Mouse (Mus musculus): ENCODE measurements around the gene Armc6. TPM values are rescaled to one million over a fixed set of nuclear protein-coding genes. Genes with fewer than 3 reads are reported as not detected.

Armc6 gene
- polyA plus RNA-seq, 1 experiment from 2014 or later: 16.4 TPM

DNA sequence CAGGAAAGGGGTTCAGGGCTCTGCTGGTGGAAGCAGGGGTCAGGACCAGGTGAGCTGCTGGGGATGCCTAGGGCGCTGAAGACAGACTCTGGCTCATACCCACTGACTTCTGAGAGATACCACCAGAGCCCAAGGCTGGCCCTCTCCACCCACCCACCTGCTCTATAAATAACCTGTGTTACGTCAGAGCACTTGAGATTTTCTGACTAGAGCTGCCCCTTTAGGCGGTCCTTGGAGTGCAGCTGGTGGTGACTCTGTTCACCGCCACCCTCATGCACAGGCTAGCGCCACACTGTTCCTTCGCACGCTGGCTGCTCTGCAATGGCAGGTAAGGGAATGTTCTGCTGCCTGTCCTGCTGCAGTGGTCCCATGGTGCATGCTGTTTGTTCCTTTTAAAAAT, 60.2 kb downstream of the Armc6 start:
- ChIA-PET POLR2A (no interaction called here), CTCF (interaction anchor here (1.6 kb wide), 1 partner anchor 25 kb away, joined by 5 read pairs; no protein-coding TSS in a partner anchor)
- in situ Hi-C loops (cut with MboI; ENCODE audit: low pct_unique_long_range_greater_than_20kb): loop anchor here (25.0 kb wide), 1 partner anchor 262 kb away; the partner anchor contains the start of genes Ndufa13, Tssk6 and Yjefn3
- TF ChIP-seq CTCF (IDR thresholded peaks at IDR 0.05): no peak
- DNase-seq (ENCODE audit: low read depth, low spot score) (no peak), ATAC-seq (no peak)
- H3K27me3 ChIP-seq: no peaks in the 10 kb centered on the region

GRCm38 (mm10) chr8:70173320-70173719, 60.9 kb downstream of the Armc6 start:
- in situ Hi-C loops (cut with MboI; ENCODE audit: low pct_unique_long_range_greater_than_20kb): loop anchor here (25.0 kb wide), 1 partner anchor 261 kb away; the partner anchor contains the start of genes Ndufa13, Tssk6 and Yjefn3
- CTCF ChIA-PET: interaction anchor here (1.6 kb wide), 1 partner anchor 26 kb away, joined by 5 read pairs; no protein-coding TSS in a partner anchor
- DNase-seq (ENCODE audit: low read depth, low spot score): no peak
- no peak for TF ChIP-seq CTCF (IDR thresholded peaks at IDR 0.05)
- POLR2A ChIA-PET: interaction anchor here (0.6 to 0.7 kb wide), 4 partner anchors 54 to 294 kb away, joined by 3 to 5 read pairs (median 4); no protein-coding TSS in a partner anchor
- H3K27me3 ChIP-seq: no peaks in the 10 kb centered on the region
- ATAC-seq: no peak

DNA sequence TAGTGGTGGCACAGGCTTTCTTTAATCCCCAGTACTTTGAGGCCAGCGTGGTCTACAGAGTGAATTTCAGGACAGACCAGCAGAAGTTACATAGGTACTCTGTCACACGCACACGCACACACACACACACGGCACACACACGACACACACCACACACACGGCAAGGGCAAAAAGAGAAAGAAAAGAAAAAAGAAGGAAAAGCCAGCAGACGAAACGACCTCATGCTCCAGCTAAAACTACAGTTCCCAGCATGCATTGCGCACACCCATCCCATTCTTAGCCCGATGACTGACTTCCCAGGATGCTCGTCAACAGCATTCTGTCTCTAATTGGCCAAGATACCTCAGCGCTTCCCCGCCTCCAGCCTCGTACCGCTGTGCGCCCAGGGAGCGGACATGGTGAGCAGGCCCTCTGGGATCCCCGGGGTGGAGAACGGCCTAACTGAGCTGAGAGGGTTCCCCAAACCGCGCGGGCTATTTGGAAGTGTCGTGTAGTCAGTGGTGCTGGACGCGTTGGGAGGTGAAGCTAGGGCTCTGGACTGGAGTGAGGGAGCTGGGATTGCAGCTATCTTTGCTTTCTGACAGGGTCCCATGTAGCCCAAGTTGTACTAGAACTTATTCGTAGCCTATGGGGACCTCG, 62.1 kb downstream of the Armc6 start, which contains the start of gene Tmem161a:
Tmem161a (plus strand) TSS at position 314 of the 639 bp plus-strand sequence.
- ChIA-PET POLR2A (interaction anchor here (0.5 to 1.8 kb wide), 3 partner anchors 9 to 274 kb away, joined by 3 to 5 read pairs (median 4); no protein-coding TSS in a partner anchor), CTCF (interaction anchor here (1.3 to 1.4 kb wide), 3 partner anchors 14 to 28 kb away, joined by 3 to 4 read pairs (median 3); no protein-coding TSS in a partner anchor)
- peak; percentile 71 for DNase-seq (ENCODE audit: low read depth, low spot score)
- ATAC-seq: peak; percentile 95
- no peaks in the 10 kb centered on the region for H3K27me3 ChIP-seq
- no peak for TF ChIP-seq CTCF (IDR thresholded peaks at IDR 0.05)
- in situ Hi-C loops (cut with MboI; ENCODE audit: low pct_unique_long_range_greater_than_20kb): loop anchor here (25.0 kb wide), 1 partner anchor 260 kb away; the partner anchor contains the start of genes Ndufa13, Tssk6 and Yjefn3

DNA sequence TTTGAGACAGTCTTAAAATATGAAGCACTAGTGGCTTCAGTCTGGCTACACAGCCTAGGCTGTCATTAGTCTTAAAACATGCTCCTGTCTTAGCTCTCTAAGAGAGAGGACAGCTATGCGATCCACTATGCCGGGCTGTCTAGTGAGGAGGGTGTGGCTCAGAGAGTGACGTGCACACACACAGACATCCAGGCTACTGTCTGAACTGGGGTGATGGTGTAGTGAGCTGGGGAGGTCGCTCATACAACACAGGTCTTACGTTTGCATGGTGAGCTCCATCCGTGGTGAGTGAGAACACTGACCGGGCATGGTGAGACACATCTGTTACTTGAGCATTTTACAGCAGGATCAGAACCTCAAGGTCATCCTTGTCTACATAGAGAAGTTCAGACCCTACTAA, 63.0 kb downstream of the Armc6 start:
- CTCF ChIA-PET: interaction anchor here (0.8 to 1.4 kb wide), 3 partner anchors 11 to 29 kb away, joined by 3 to 4 read pairs (median 3); no protein-coding TSS in a partner anchor
- ATAC-seq (no peak), DNase-seq (ENCODE audit: low read depth, low spot score) (no peak)
- H3K27me3 ChIP-seq: no peaks in the 10 kb centered on the region
- TF ChIP-seq CTCF (IDR thresholded peaks at IDR 0.05): no peak
- POLR2A ChIA-PET: interaction anchor here (1.4 to 1.8 kb wide), 2 partner anchors 10 to 12 kb away, joined by 4 to 5 read pairs; no protein-coding TSS in a partner anchor
- in situ Hi-C loops (cut with MboI; ENCODE audit: low pct_unique_long_range_greater_than_20kb): loop anchor here (25.0 kb wide), 1 partner anchor 259 kb away; the partner anchor contains the start of genes Ndufa13, Tssk6 and Yjefn3

DNA sequence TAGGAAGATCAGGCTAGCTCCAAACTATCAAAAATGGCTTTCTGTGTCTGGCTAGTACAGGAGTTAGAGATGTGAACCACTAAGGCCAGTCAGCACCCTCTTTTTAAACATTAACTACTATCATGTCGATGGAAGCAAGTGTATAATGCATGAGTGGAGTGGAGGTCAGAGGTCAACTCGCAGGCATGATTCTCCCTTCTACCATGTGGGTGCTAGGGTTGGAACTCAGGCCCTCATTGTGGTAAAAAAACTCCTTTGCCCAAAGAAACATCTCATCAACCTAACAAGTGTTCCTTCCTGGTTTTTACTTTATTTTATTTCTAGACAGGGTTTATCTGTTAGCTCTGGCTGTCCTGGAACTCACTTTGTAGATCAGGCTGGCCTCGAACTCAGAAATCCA, 63.5 kb downstream of the Armc6 start:
- DNase-seq (ENCODE audit: low read depth, low spot score): no peak
- ChIA-PET CTCF (interaction anchor here (0.8 to 1.3 kb wide), 2 partner anchors 11 to 13 kb away, joined by 3 read pairs; no protein-coding TSS in a partner anchor), POLR2A (interaction anchor here (1.4 kb wide), 1 partner anchor 12 kb away, joined by 4 read pairs; no protein-coding TSS in a partner anchor)
- no peak for TF ChIP-seq CTCF (IDR thresholded peaks at IDR 0.05)
- no peak for ATAC-seq
- H3K27me3 ChIP-seq: no peaks in the 10 kb centered on the region
- in situ Hi-C loops (cut with MboI; ENCODE audit: low pct_unique_long_range_greater_than_20kb): loop anchor here (25.0 kb wide), 1 partner anchor 258 kb away; the partner anchor contains the start of genes Ndufa13, Tssk6 and Yjefn3

Other genes starting within 250 kb of the Armc6 start
- gene Gatad2a, start 238.1 kb downstream of the Armc6 start, polyA plus RNA-seq (2021): 75.2 TPM
- 53.4 TPM for gene Mau2, start 191.7 kb downstream of the Armc6 start, polyA plus RNA-seq (2021)
- 37.0 TPM for gene Sugp1, start 191.7 kb downstream of the Armc6 start, polyA plus RNA-seq (2021)
- 1.3 TPM for gene Tm6sf2, start 161.5 kb downstream of the Armc6 start, polyA plus RNA-seq (2021)
- gene Hapln4, start 151.0 kb downstream of the Armc6 start, polyA plus RNA-seq (2021): 7.3 TPM
- gene Ncan, start 113.6 kb downstream of the Armc6 start, polyA plus RNA-seq (2021): 0.01 TPM
- gene Nr2c2ap, start 103.1 kb downstream of the Armc6 start, polyA plus RNA-seq (2021): 35.1 TPM
- 19.6 TPM for gene Rfxank, start 95.3 kb downstream of the Armc6 start, polyA plus RNA-seq (2021)
- 80.3 TPM for gene Borcs8, start 95.0 kb downstream of the Armc6 start, polyA plus RNA-seq (2021)
- 0.54 TPM for gene Mef2b, start 94.8 kb downstream of the Armc6 start, polyA plus RNA-seq (2021)
- gene Tmem161a, start 62.1 kb downstream of the Armc6 start, polyA plus RNA-seq (2021): 64.9 TPM
- gene Slc25a42, start 22.2 kb downstream of the Armc6 start, polyA plus RNA-seq (2021): 5.0 TPM
- 26.5 TPM for gene Sugp2, start 240 bp downstream of the Armc6 start, polyA plus RNA-seq (2021)
- 67.9 TPM for gene Homer3, start 48.4 kb upstream of the Armc6 start, polyA plus RNA-seq (2021)
- gene Ddx49, start 68.0 kb upstream of the Armc6 start, polyA plus RNA-seq (2021): 48.8 TPM
- 259 TPM for gene Cope, start 68.1 kb upstream of the Armc6 start, polyA plus RNA-seq (2021)
- 2.5 TPM for gene Cers1, start 81.3 kb upstream of the Armc6 start, polyA plus RNA-seq (2021)
- gene Gdf1, start 95.4 kb upstream of the Armc6 start, polyA plus RNA-seq (2021): 1.1 TPM
- gene Upf1, start 118.8 kb upstream of the Armc6 start, polyA plus RNA-seq (2021): 44.5 TPM
- 0.36 TPM for gene Comp, start 139.1 kb upstream of the Armc6 start, polyA plus RNA-seq (2021)
- gene Crtc1, start 205.1 kb upstream of the Armc6 start, polyA plus RNA-seq (2021): 12.0 TPM
- gene Klhl26, start 242.5 kb upstream of the Armc6 start, polyA plus RNA-seq (2021): 27.5 TPM

All from Patski (cell line).